Mouse (Mus musculus) stomach, postnatal 0 days (tissue): ENCODE measurements at regions not wholly inside any gene's neighbourhood (a gene's known extent, or its start where the extent isn't known, plus 50 kb on each side); places are given as distances from the start of the nearest gene placed in this dataset.

Source experiments
- CTCF ChIP-seq: IDR thresholded peaks from 2 replicates; pipeline ENCODE4 v1.5.1; 2016; ENCODE audit warnings: antibody characterized with exemption, low read depth, mild to moderate bottlenecking, moderate library complexity
- EP300 ChIP-seq: optimal IDR thresholded peaks from 2 replicates; pipeline ENCODE3; 2016; ENCODE audit warnings: antibody characterized with exemption

DNA sequence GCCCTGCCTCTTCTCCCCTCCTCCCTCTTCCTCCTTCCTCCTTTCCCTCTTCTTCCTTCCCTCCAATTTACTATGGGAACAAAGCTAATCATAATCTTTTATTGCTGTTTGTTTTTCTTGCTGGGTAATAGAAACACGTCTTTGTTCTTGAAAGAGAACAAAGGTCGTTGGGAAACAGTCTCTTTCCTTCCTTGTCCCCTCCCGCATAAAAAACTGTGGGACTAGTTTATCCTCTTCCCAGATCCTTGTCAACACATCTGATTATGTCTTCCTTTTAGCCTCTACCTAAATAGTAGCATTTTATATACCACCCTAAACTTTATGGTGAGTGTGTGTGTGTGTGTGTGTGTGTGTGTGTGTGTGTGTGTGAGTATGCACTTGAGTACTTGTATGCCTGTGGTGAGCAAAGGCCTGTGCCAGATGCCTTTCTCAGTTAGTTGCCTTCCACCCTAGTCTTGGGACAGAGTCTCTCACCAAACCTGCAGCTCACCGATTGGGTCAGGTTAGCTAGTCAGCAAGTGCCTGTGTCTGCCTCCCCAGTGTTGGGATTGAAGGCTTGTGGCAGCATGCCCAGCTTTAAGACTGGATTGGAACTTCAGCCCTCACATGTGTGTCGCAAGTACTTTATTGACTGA lies 76.5 kb downstream of the Ddx3x start:
- TF ChIP-seq CTCF: no peak
- no peak for TF ChIP-seq EP300
